Comparison of ENCODE assay signal across 9 mouse cellular contexts in genomic region chr11:103168690-103169390, GRCm38 (mm10). TPM values are rescaled to one million over a fixed set of nuclear protein-coding genes. Genes with fewer than 3 reads are reported as not detected.
A peak's percentile ranks its signal among the peaks of the same experiment; 100 is the strongest.
DNase-seq lines count a peak whose midpoint lies in the region; ATAC-seq lines count a peak whose summit lies in the region.
"Had no signal": no experiment of that assay in that cellular context is flagged by ENCODE, and none has a peak within 500 bp of the region (broad histone marks: within the 10 kb centered on the region; RNA-seq: fewer than 3 reads in every experiment).

No protein-coding gene starts in this region.

- no peak overlapping the region for H3K4me3 ChIP-seq in hindbrain, embryonic 10.5 days
- H3K4me3 ChIP-seq in hindbrain, embryonic 12.5 days, result no peak overlapping the region
- H3K4me3 ChIP-seq: lung, embryonic 15.5 days had no signal

- no peak overlapping the region for H3K4me2 ChIP-seq in hindbrain, embryonic 12.5 days (replicated peaks)
- H3K4me2 ChIP-seq: lung, embryonic 15.5 days had no signal

- H3K27ac ChIP-seq in hindbrain, embryonic 10.5 days, result no peak overlapping the region
- no peak overlapping the region for H3K27ac ChIP-seq in hindbrain, embryonic 12.5 days
- H3K27ac ChIP-seq: lung, embryonic 15.5 days had no signal

- peaks cover 72% of the 10 kb centered on the region for H3K27me3 ChIP-seq in hindbrain, embryonic 10.5 days (ENCODE audit: insufficient read depth, poor library complexity, severe bottlenecking)
- peaks cover 53% of the 10 kb centered on the region for H3K27me3 ChIP-seq in hindbrain, embryonic 12.5 days

- DNase-seq in hindbrain, embryonic 10.5 days (ENCODE audit: low spot score), result peak; percentile 69
- peak; percentile 78 for DNase-seq in T-cell, adult 2 months (ENCODE audit: low spot score)
- peak; percentile 52 for DNase-seq in embryo, embryonic 9.5 days (ENCODE audit: extremely low spot score)
- DNase-seq in hindlimb bud, embryonic 11.5 days (ENCODE audit: extremely low spot score, low read depth, low spot score), result peak; percentile 30
- DNase-seq in left cerebral cortex, postnatal 4 days, result peak; percentile 69
- peak; percentile 42 for DNase-seq in neural tube, embryonic 10.5 days (ENCODE audit: extremely low spot score, low spot score)
- DNase-seq in thymus, postnatal 0 days (ENCODE audit: low spot score), result peak; percentile 77

- H3K9me3 ChIP-seq in hindbrain, embryonic 10.5 days, result no peaks in the 10 kb centered on the region
- no peaks in the 10 kb centered on the region for H3K9me3 ChIP-seq in hindbrain, embryonic 12.5 days (replicated peaks)
- H3K9me3 ChIP-seq: lung, embryonic 15.5 days had no signal

- ATAC-seq in hindbrain, embryonic 12.5 days (ENCODE audit: low FRiP score), result no peak

- 28% methylated on average over 9 of the region's 9 CpGs for whole genome bisulfite sequencing in hindbrain, embryonic 10.5 days
- 27% methylated on average over 9 of the region's 9 CpGs for WGBS in hindbrain, embryonic 12.5 days

- H3K9ac ChIP-seq in hindbrain, embryonic 12.5 days, result no peak overlapping the region
- H3K9ac ChIP-seq: lung, embryonic 15.5 days had no signal

- no peaks in the 10 kb centered on the region for H3K36me3 ChIP-seq in hindbrain, embryonic 10.5 days
- H3K36me3 ChIP-seq in hindbrain, embryonic 12.5 days, result no peaks in the 10 kb centered on the region
- H3K36me3 ChIP-seq: lung, embryonic 15.5 days had no signal

- H3K4me1 ChIP-seq in hindbrain, embryonic 10.5 days (replicated peaks), result peaks cover 17% of the 10 kb centered on the region
- H3K4me1 ChIP-seq in hindbrain, embryonic 12.5 days, result peaks cover 14% of the 10 kb centered on the region

- intact Hi-C loops in left cerebral cortex, postnatal 4 days (cut with DNase I), result loop anchor here (5.0 kb wide), 1 partner anchor 158 kb away; no protein-coding TSS in a partner anchor

RNA-seq across cellular contexts. Expression of gene Fmnl1, which starts 2.1 kb away (rescaled TPM):
- polyA plus RNA-seq in hindbrain, embryonic 10.5 days (2016; fragmentation: Nextera tagmentation; extraction: Ambion mirVana), result 0.72 and 1.5 TPM in 2 replicates
- 1.4 and 1.6 TPM in 2 replicates for polyA plus RNA-seq in hindbrain, embryonic 12.5 days (2016; fragmentation: Nextera tagmentation; extraction: Ambion mirVana)
- total RNA-seq in left cerebral cortex, postnatal 4 days (2021), result 10 to 100 TPM; 34.8 to 39.1 TPM
- 56.9 and 59.8 TPM in 2 replicates for polyA plus RNA-seq in thymus, postnatal 0 days (2015; fragmentation: Nextera tagmentation; extraction: Ambion mirVana)

RNA-seq across cellular contexts. Expression of gene Hexim2, which starts 36.6 kb away (rescaled TPM):
- polyA plus RNA-seq in hindbrain, embryonic 10.5 days (2016; fragmentation: Nextera tagmentation; extraction: Ambion mirVana), result 7.7 and 8.9 TPM in 2 replicates
- polyA plus RNA-seq in hindbrain, embryonic 12.5 days (2016; fragmentation: Nextera tagmentation; extraction: Ambion mirVana), result 12.0 and 12.9 TPM in 2 replicates
- total RNA-seq in left cerebral cortex, postnatal 4 days (2021), result 10 to 100 TPM; 19.0 to 24.2 TPM
- 6.9 and 8.9 TPM in 2 replicates for polyA plus RNA-seq in thymus, postnatal 0 days (2015; fragmentation: Nextera tagmentation; extraction: Ambion mirVana)

RNA-seq across cellular contexts. Expression of gene 1700023F06Rik, which starts 39.5 kb away (rescaled TPM):
- polyA plus RNA-seq in hindbrain, embryonic 10.5 days (2016; fragmentation: Nextera tagmentation; extraction: Ambion mirVana), result 0.24 and 0.27 TPM in 2 replicates
- 0.34 and 0.71 TPM in 2 replicates for polyA plus RNA-seq in hindbrain, embryonic 12.5 days (2016; fragmentation: Nextera tagmentation; extraction: Ambion mirVana)
- total RNA-seq in left cerebral cortex, postnatal 4 days (2021), result 1 to 10 TPM; 1.5 to 2.0 TPM
- 0.56 and 0.93 TPM in 2 replicates for polyA plus RNA-seq in thymus, postnatal 0 days (2015; fragmentation: Nextera tagmentation; extraction: Ambion mirVana)

RNA-seq across cellular contexts. Expression of gene Spata32, which starts 49.4 kb away (rescaled TPM):
- not detected in 2 replicates for polyA plus RNA-seq in hindbrain, embryonic 10.5 days (2016; fragmentation: Nextera tagmentation; extraction: Ambion mirVana)
- 0.21 TPM in 1 of 2 replicates, not detected in the other for polyA plus RNA-seq in hindbrain, embryonic 12.5 days (2016; fragmentation: Nextera tagmentation; extraction: Ambion mirVana)
- 1 to 10 TPM; 1.4 to 2.0 TPM for total RNA-seq in left cerebral cortex, postnatal 4 days (2021)
- not detected in 2 replicates for polyA plus RNA-seq in thymus, postnatal 0 days (2015; fragmentation: Nextera tagmentation; extraction: Ambion mirVana)
- polyA plus RNA-seq: lung, embryonic 15.5 days had no signal

RNA-seq across cellular contexts. Expression of gene Hexim1, which starts 52.8 kb away (rescaled TPM):
- 1.7 and 2.3 TPM in 2 replicates for polyA plus RNA-seq in hindbrain, embryonic 10.5 days (2016; fragmentation: Nextera tagmentation; extraction: Ambion mirVana)
- polyA plus RNA-seq in hindbrain, embryonic 12.5 days (2016; fragmentation: Nextera tagmentation; extraction: Ambion mirVana), result 3.8 and 4.0 TPM in 2 replicates
- total RNA-seq in left cerebral cortex, postnatal 4 days (2021), result 10 to 100 TPM; 22.9 to 23.2 TPM
- 4.9 and 5.9 TPM in 2 replicates for polyA plus RNA-seq in thymus, postnatal 0 days (2015; fragmentation: Nextera tagmentation; extraction: Ambion mirVana)

Comparison
In these comparisons a context has a peak if more than half of its experiments do, and no peak if none do; other contexts are left out.
1. RNA of gene Fmnl1, which starts 2.1 kb away (polyA plus RNA-seq): 56.9 to 59.8 TPM in thymus, postnatal 0 days; 1.4 to 1.6 TPM in hindbrain, embryonic 12.5 days and 0.72 to 1.5 TPM in hindbrain, embryonic 10.5 days; every median in the first group is over 10 times any median in the second.
2. Peak in every context shown above with its lines, with median percentiles within 50 percentile points of each other: DNase-seq.